In genomic region chr16:84834745-84835440, GRCm38 (mm10) we compare ENCODE assay signal across 8 mouse cellular contexts. TPM values are rescaled to one million over a fixed set of nuclear protein-coding genes. Genes with fewer than 3 reads are reported as not detected.
A peak's percentile ranks its signal among the peaks of the same experiment; 100 is the strongest.
DNase-seq lines count a peak whose midpoint lies in the region; ATAC-seq lines count a peak whose summit lies in the region.

Gene Gabpa (plus strand): TSS chr16:84834925.

- H3K27ac ChIP-seq in forebrain, embryonic 14.5 days (ENCODE audit: low read depth, low read length) = peak within 1 kb of the TSS; percentile 94
- H3K27ac ChIP-seq in neural tube, embryonic 15.5 days (replicated peaks) = peak within 1 kb of the TSS; percentile 98

- peak within 1 kb of the TSS; percentile 93 for H3K4me3 ChIP-seq in forebrain, embryonic 14.5 days (ENCODE audit: low read depth, low read length)
- H3K4me3 ChIP-seq in neural tube, embryonic 15.5 days (replicated peaks) = peak within 1 kb of the TSS; percentile 100

- intact Hi-C loops in heart, postnatal 14 days (cut with DNase I) = loop anchor here (5.0 kb wide), 2 partner anchors 63 to 98 kb away; partner anchors contain the start of genes Jam2 and Mrpl39

- peak; percentile 96 for ATAC-seq in forebrain, embryonic 14.5 days
- peak; percentile 97 for ATAC-seq in neural tube, embryonic 15.5 days (ENCODE audit: low FRiP score)

- H3K36me3 ChIP-seq in forebrain, embryonic 14.5 days (ENCODE audit: control insufficient read depth, insufficient read depth, low read length) = peaks cover 29% of the 10 kb centered on the region
- peaks cover 17% of the 10 kb centered on the region for H3K36me3 ChIP-seq in neural tube, embryonic 15.5 days

- no peaks in the 10 kb centered on the region for H3K9me3 ChIP-seq in forebrain, embryonic 14.5 days (replicated peaks; ENCODE audit: control insufficient read depth, low read length)
- H3K9me3 ChIP-seq in neural tube, embryonic 15.5 days (replicated peaks) = no peaks in the 10 kb centered on the region

- peak; percentile 98 for DNase-seq in ES-CJ7 (ENCODE audit: low read depth, low spot score)
- peak; percentile 91 for DNase-seq in cerebellum, adult 11 months
- peak; percentile 97 for DNase-seq in forebrain, embryonic 14.5 days (ENCODE audit: low spot score)
- DNase-seq in heart, postnatal 14 days = peak; percentile 89 to 90
- DNase-seq in layer of hippocampus, adult 11-12 months (ENCODE audit: low spot score) = peak; percentile 94
- DNase-seq in lung, adult 18-20 months = peak; percentile 95 to 96
- peak; percentile 94 for DNase-seq in testis, postnatal 14 days (ENCODE audit: low spot score)

- H3K9ac ChIP-seq in forebrain, embryonic 14.5 days (ENCODE audit: low read length) = peak within 1 kb of the TSS; percentile 95
- peak within 1 kb of the TSS; percentile 98 for H3K9ac ChIP-seq in neural tube, embryonic 15.5 days (replicated peaks)

- WGBS in forebrain, embryonic 14.5 days = under 1% methylated on average over 52 of the region's 52 CpGs
- under 1% methylated on average over 51 of the region's 52 CpGs for WGBS in neural tube, embryonic 15.5 days

- no peaks in the 10 kb centered on the region for H3K27me3 ChIP-seq in forebrain, embryonic 14.5 days (replicated peaks; ENCODE audit: control insufficient read depth, insufficient read depth, low read length)
- H3K27me3 ChIP-seq in neural tube, embryonic 15.5 days (replicated peaks) = no peaks in the 10 kb centered on the region

- peaks cover 14% of the 10 kb centered on the region for H3K4me1 ChIP-seq in forebrain, embryonic 14.5 days (ENCODE audit: control insufficient read depth, insufficient read depth, low read length)
- peaks cover 37% of the 10 kb centered on the region for H3K4me1 ChIP-seq in neural tube, embryonic 15.5 days

- H3K4me2 ChIP-seq in forebrain, embryonic 14.5 days (ENCODE audit: low read length) = peak within 1 kb of the TSS; percentile 87
- H3K4me2 ChIP-seq in neural tube, embryonic 15.5 days = peak within 1 kb of the TSS; percentile 80

RNA-seq across cellular contexts. Expression of gene Gabpa, which starts in this region (rescaled TPM):
- 25.4 and 29.5 TPM in 2 replicates for polyA plus RNA-seq in forebrain, embryonic 14.5 days (2014; fragmentation: Nextera tagmentation; extraction: Ambion mirVana)
- total RNA-seq in heart, postnatal 14 days (2021) = 10 to 100 TPM; 41.5 to 43.8 TPM
- 14.7 and 17.0 TPM in 2 replicates for polyA plus RNA-seq in neural tube, embryonic 15.5 days (2015; fragmentation: Nextera tagmentation; extraction: Ambion mirVana)

Comparison
In these comparisons a context has a peak if more than half of its experiments do, and no peak if none do; other contexts are left out.
1. Peak in every context shown above with its lines: DNase-seq, ATAC-seq, H3K4me3 ChIP-seq and H3K27ac ChIP-seq.